Mouse (Mus musculus) MEL (cell line): ENCODE results near the gene Nr3c2.

ENCODE experiments used
- CTCF ChIP-seq, 3 experiments: IDR thresholded peaks in 2 of 3; conservative IDR thresholded peaks in 1 of 3; 2 replicates each; pipeline ENCODE4 v1.5.1; 2011 to 2012; ENCODE audit warnings: low read length in 3 of 3, low read depth in 2 of 3, mild to moderate bottlenecking in 2 of 3, improper control_type of control experiment in 1 of 3, inconsistent platforms in 1 of 3, mixed read lengths in 1 of 3, moderate library complexity in 1 of 3; ENCODE audit not compliant: control insufficient read depth in 1 of 3, insufficient read depth in 1 of 3, poor library complexity in 1 of 3, severe bottlenecking in 1 of 3
- ELF1 ChIP-seq: IDR thresholded peaks from 2 replicates; pipeline ENCODE4 v1.6.1; 2014; ENCODE audit warnings: low read depth, mild to moderate bottlenecking, inconsistent platforms, low read length, improper control_type of control experiment, moderate library complexity
- GATA1 ChIP-seq: IDR thresholded peaks from 2 replicates; pipeline ENCODE4 v1.6.1; 2011; ENCODE audit warnings: low read depth, low read length, improper control_type of control experiment
- HCFC1 ChIP-seq: IDR thresholded peaks from 2 replicates; pipeline ENCODE4 v1.6.1; 2012; ENCODE audit warnings: low read depth, mild to moderate bottlenecking, inconsistent platforms, low read length, improper control_type of control experiment, moderate library complexity
- JUND ChIP-seq: IDR thresholded peaks from 2 replicates; pipeline ENCODE4 v1.6.1; 2011; ENCODE audit warnings: low read depth, mild to moderate bottlenecking, improper control_type of control experiment, low read length
- KAT2A ChIP-seq: conservative IDR thresholded peaks from 2 replicates; pipeline ENCODE4 v1.6.1; 2012; ENCODE audit warnings: low read depth, low read length, improper control_type of control experiment, inconsistent platforms
- MAFK ChIP-seq: IDR thresholded peaks from 2 replicates; pipeline ENCODE4 v1.6.1; 2011; ENCODE audit warnings: low read depth, mild to moderate bottlenecking, low read length, improper control_type of control experiment, borderline replicate concordance
- MAX ChIP-seq: IDR thresholded peaks from 2 replicates; pipeline ENCODE4 v1.6.1; 2011; ENCODE audit warnings: low read length, improper control_type of control experiment
- MYC ChIP-seq: IDR thresholded peaks from 2 replicates; pipeline ENCODE4 v1.6.1; 2011; ENCODE audit warnings: low read depth, mild to moderate bottlenecking, low read length, improper control_type of control experiment, moderate library complexity
- POLR2A ChIP-seq, 2 experiments: IDR thresholded peaks; 2 replicates each; pipeline ENCODE4 v1.6.1; 2011 to 2012; ENCODE audit warnings: low read length in 2 of 2, mild to moderate bottlenecking in 2 of 2, control low read depth in 1 of 2, improper control_type of control experiment in 1 of 2, low read depth in 1 of 2, moderate library complexity in 1 of 2; ENCODE audit not compliant: control insufficient read depth in 1 of 2, insufficient read depth in 1 of 2, poor library complexity in 1 of 2
- RAD21 ChIP-seq: IDR thresholded peaks from 2 replicates; pipeline ENCODE4 v1.6.1; 2011; ENCODE audit warnings: mild to moderate bottlenecking, low read depth, low read length, improper control_type of control experiment
- RCOR1 ChIP-seq: IDR thresholded peaks from 2 replicates; pipeline ENCODE4 v1.6.1; 2012; ENCODE audit warnings: low read depth, mild to moderate bottlenecking, inconsistent platforms, low read length, improper control_type of control experiment
- USF1 ChIP-seq: IDR thresholded peaks from 2 replicates; pipeline ENCODE4 v1.6.1; 2014; ENCODE audit warnings: low read depth, mild to moderate bottlenecking, inconsistent platforms, low read length, improper control_type of control experiment, moderate library complexity
- USF2 ChIP-seq, 2 experiments: IDR thresholded peaks; 2 replicates each; pipeline ENCODE4 v1.6.1; 2011 to 2012; ENCODE audit warnings: improper control_type of control experiment in 2 of 2, low read length in 2 of 2, borderline replicate concordance in 1 of 2, inconsistent platforms in 1 of 2, low read depth in 1 of 2, mild to moderate bottlenecking in 1 of 2; ENCODE audit not compliant: insufficient read depth in 1 of 2

DNA sequence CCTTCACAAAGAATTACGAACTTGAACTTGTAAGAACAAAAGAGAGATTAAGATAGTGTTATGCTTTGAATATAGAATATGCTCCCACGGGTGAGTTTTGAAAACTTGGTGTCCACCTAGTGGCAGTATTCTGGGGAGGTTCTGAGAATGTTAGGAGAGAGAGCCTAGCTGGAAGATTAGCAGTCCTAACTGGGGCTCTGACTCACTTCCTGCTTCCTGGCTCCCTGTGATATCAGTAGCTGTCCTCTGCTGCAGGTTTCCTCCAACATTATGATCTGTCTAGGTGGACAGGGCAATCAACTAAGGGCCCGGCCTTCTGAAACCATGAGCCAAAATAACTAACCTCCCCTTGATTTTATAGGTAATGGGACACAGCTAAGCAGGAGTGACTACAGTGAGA lies 385.2 kb downstream of the Nr3c2 start:
- TF ChIP-seq CTCF (IDR thresholded peaks at IDR 0.05 in 2 of 3, conservative IDR thresholded peaks at IDR 0.05 in 1 of 3; ENCODE audit: control insufficient read depth in 1 of 3, insufficient read depth in 1 of 3, low read depth in 2 of 3, low read length in 3 of 3, poor library complexity in 1 of 3, severe bottlenecking in 1 of 3), result peak in 1 of 3 experiments; percentile 21; a peak in 2 of 6 replicates
- no peak for TF ChIP-seq POLR2A (IDR thresholded peaks at IDR 0.05; ENCODE audit: control insufficient read depth in 1 of 2, insufficient read depth in 1 of 2, low read depth in 1 of 2, low read length in 2 of 2, poor library complexity in 1 of 2)
- no peak for TF ChIP-seq MAFK
- no peak for TF ChIP-seq RAD21
- TF ChIP-seq GATA1, result peak; percentile 45
- no peak for TF ChIP-seq JUND
- no peak for TF ChIP-seq MYC
- TF ChIP-seq MAX, result no peak
- TF ChIP-seq ELF1, result no peak
- no peak for TF ChIP-seq USF1
- no peak for TF ChIP-seq RCOR1
- TF ChIP-seq HCFC1, result no peak
- TF ChIP-seq USF2 (IDR thresholded peaks at IDR 0.05; ENCODE audit: borderline replicate concordance in 1 of 2, insufficient read depth in 1 of 2, low read depth in 1 of 2, low read length in 2 of 2), result no peak
- no peak for TF ChIP-seq KAT2A
